Mouse (Mus musculus) adrenal gland, adult 2 months (tissue): Measurements from ENCODE around the gene Panx1. TPM values are rescaled to one million over a fixed set of nuclear protein-coding genes. Genes with fewer than 3 reads are reported as not detected.

Experiments
- DNase-seq: peaks from one replicate; pipeline ENCODE4 v3.0.0; 2021
- long read RNA-seq: library from polyadenylated mRNA; stranded (forward); transcript quantifications from one replicate; pipeline ENCODE4 v2.0.0, GENCODE M21; 2021
- polyA plus RNA-seq: library from polyadenylated mRNA; depleted of rRNA; stranded (reverse); fragments of >200 nt; gene quantifications from 2 replicates; pipeline ENCODE4 v1.2.3, GENCODE M21; 2012; rRNA removed
- total RNA-seq, 2 experiments: library from RNA; stranded (reverse); gene quantifications; 2 replicates each; pipeline ENCODE4 v1.2.3; 2021

The Panx1 gene
- total RNA-seq (10 to 100 TPM in 1 of 2 experiments, 1 to 10 TPM in 1; 7.1 to 10.1 TPM), polyA plus RNA-seq (21.1 and 27.5 TPM in 2 replicates)
- long read RNA-seq, full-length matches to known transcripts, result 4 of 5 reads
- long read RNA-seq, partial matches to known transcripts, result 0 of 5 reads
- long read RNA-seq, other reads (novel, unspliced or antisense), result 1 of 5 reads

DNA sequence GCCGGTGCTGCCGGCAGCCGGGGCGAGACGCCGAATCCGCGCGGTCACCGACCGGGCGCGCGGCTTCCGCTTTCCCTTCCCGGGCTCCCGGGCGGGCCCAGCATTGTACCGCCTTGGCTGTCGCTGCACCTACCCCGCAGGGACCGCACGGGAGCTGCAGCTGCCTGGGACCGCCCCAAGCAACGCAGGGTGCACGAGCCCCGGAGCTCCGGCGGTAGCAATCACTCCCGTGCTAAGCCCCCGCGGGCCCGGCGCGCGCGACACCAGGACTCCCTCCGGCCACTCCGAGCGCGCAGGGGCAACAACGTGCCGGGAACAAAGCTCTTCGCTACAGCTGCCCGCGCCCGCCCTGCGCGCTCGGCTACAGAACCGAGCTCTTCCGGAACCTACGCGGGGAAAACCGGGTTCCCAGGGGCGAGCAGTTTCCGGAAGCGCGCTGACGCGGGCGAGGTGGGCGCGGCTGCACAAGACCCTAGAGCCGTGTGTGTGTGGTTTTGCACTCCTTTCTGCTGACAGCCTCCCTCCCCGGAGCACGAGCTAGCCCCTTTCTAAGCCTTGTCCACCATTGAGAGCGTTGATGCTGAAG lies at the start of gene Panx1:
Gene Panx1, minus strand, starts transcription at position 395 of the 586 bp plus-strand sequence.
- peak; percentile 74 for DNase-seq

DNA sequence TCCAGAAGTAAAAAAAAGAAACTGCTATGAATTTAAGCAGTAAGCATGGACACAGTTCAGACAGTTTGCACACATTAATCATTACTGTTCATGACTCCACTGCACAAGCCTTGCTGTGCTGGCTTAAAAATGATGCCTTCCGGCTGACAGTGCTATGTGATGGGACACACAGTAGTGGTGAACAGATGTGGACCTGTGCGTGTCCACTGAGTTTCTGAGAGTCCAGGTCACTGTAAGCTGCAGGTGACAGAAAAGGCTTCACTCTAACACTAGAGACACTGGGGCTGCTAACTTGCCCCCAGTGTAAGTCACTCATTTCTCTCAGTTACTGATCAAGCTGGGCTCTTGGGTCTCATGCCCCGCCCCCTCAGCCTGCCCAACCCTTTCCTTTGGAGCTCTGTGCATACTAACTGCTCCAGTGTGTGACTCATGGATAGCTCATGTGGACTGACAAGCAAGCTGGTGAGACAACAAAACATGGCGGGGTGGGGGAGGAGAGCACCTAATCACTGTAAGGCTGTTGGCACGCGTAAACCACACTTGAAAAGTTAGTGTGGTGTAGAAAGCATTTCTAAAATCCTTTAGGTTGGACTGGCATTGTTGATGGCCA lies 23.5 kb upstream of the Panx1 start:
- peak; percentile 65 for DNase-seq

DNA sequence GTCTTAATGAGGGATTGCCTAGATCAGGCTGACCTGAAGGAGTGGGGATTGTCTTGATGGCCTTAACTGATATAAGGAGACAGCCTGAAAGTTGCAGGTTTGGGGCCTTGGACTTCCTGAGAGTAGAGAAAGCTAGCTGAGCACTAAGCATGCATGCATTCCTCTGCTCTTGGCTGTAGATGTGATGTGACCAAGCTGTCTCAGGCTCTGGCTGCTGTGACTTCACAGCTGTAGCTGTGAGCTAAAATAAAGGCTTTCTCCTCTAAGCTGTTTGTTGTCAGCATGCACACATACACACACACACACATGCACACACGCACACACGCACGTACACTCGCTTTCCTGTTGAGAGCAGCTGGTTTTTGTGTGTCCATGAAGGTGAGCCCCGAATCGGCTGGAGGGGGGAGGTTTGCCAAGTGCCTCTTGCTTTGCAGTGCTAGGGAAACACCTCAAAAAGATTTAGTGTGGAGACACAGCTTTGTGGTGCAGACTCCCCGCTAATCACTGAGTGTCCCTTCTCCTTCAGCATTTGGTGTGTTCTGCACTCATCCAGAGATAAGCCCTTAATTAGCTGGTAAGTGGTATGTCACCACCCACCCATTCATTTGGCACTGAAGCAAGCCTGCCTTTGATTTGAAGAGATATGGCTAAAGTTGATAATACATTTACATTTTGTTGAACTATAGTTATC lies 22.9 kb upstream of the Panx1 start:
- DNase-seq, result no peak

DNA sequence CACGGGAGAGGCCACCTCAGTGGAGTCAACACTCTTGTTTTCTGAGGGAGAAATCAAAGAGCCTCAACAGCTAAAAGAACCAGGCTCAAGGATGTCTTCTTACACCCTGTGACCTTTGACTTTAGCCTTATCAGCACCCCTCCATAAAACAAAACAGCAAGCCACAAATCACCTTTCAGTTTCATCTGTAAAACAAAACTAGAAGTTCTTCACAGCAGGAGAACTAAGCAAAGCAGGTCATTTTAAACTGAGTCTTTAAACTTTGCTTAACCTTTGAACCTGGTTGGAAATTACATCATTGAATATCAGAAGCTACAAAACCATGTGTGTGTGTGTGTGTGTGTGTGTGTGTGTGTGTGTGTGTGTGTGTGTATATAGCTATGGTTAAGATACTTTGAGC lies 18.9 kb upstream of the Panx1 start:
- no peak for DNase-seq

DNA sequence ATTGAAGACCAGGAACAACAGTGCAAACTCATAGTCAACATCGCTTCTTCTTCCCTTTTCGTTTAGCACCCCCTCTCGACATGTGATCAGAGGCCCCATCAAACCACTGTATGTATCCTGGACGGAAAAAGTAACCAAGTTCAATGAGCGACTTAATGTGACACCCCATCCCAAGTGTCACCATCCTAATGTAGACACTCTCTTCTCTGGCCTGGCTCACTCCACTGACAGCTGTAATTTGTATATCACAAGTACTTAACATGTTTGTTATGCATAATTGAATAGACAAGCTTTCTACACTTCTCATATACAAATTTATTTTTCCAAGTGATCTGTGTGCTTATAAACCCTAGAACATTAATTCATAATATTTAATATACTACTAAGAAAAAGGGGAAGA lies 15.6 kb upstream of the Panx1 start:
- DNase-seq, result no peak

DNA sequence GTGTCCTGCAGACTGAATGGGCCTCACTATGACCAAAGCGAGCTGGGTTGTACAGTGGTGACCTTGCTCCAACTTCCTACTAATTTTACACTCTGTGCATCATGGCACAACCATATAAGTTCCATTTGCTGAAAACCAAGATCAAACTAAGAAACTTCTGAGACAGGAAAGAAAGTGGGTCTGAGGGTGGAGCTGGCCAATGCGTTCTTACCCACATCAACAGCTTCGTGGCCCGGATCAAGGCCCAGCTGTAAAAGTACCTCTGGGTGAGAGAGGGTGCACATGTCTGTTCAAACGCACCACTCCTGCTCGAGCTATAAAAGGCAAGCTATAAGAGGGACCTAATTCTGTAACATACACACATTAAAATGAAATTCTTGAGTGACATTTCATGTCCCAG lies 14.7 kb upstream of the Panx1 start:
- DNase-seq, result no peak

DNA sequence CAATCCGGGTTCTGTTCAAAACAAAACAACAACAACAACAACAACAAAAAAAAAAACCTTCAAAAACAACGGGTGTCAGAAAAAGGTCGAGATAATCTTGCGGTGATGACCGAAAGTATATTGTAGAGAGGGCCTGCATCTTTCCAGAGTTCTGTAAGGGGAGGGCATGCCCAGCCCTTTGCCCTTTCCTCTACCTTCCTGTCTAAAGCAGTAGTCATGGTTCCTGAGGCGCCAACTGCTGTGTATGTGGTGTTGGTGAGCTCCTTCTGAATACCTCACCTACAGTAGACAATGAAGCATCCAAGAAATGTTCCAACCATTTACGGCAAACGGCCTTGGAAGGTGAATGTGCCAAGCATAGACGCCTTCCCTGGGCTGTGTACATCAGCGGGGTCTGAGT lies 462 bp upstream of the Panx1 start:
- no peak for DNase-seq

DNA sequence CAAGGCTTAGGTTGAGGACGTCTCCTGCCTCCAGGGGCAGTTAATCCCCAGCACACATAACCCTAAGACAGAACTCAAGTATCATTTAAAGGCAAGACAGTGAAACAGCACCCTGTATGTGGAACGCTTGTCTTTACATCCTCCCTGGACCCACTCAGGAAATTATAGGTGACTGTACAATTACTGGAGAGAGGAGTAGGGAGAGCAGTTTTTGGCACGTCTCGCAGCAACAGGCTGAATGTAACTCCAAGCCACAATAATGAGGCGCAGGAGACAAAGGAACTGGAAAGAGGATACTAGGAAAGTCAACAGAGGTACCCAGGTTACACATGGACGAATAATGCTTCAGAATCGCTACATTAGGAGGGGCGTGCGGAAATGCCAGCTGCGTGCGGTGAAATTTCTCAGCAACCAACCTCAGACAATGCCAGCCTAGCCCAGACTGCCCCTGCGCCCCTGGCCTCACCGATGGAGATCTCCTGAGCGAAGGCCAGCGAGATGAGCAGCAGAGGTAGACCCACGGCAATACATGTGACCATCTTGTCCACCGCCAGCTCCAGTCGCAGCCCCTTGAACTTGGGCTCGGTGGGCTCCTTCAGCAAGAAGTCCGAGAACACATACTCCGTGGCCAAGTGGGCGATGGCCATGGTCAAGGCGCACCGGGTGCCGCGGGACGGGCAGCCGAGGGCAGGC lies 741 bp downstream of the Panx1 start:
- peak; percentile 7 for DNase-seq

DNA sequence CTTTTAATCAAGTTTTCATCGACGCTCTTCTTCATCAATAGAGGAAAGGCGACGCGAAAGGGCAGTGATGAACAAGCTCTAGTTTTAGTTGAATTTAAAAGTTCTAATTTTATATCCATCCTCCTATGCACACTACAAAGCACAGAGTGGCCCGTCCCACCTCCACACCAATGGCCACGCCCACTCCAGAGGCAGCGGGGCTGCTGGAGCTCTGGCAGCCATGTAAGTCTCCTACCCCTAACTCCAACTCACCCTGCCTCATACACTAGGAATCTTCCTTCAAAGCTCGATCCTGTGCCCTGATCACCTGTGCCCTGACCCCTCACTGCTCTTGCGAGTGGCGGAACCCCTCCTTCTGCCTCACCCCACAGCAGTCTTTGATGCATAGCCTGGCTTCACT lies 3.7 kb downstream of the Panx1 start:
- no peak for DNase-seq

DNA sequence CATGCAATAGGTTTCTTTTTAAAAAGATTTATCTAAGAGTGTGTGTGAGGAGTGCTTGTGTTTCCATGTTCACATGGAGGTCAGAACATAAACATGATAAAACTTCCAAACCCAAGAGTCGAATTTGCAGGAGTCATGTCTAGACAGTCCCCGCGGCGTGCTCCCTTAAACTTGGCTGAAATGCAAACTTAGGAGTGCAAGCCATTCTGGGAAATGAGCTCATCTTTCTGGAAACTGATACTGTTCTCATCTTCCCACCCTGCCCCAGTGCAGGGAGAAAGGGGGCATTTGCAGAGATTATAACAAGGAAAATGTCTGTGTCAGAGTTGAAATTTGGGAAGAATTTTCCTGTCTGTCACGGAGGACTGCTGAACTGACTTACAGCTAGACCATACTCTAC lies 5.4 kb downstream of the Panx1 start:
- no peak for DNase-seq

DNA sequence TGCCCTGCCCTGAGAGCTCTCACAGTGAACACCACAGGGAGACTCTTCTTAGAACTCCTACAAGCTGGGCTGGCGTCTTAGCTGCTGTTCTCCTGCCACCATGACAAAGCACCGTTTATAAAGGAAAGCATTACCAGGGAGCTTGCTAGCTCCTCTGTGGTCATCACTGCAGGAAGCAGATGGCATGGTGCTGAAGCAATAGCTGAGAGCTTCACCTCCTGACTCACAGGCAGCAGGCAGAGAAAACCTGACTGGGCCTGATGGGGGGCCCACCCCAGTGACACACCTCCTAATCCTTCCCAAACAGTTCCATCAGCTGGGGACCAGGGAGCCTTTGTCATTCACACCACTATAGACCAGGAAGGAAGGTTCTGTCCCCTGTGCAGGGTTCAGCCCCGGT lies 7.6 kb downstream of the Panx1 start:
- DNase-seq, result no peak

DNA sequence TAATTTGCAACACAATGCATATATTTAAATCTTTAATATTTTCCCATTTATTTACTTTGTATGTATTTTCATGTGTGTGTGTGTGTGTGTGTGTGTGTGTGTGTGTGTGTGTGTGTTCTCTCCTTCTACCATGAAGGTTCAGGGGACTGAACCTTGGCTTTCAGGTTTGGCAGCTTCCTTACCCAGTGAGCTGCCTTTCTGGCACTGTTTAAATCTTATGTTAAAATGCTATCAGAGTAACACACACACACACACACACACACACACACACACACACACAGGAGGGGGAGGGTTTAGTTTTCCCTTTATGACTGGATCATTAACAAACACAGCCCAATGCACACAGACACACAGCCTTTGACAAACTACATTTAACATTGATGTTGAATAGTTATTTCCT lies 8.0 kb downstream of the Panx1 start:
- no peak for DNase-seq

DNA sequence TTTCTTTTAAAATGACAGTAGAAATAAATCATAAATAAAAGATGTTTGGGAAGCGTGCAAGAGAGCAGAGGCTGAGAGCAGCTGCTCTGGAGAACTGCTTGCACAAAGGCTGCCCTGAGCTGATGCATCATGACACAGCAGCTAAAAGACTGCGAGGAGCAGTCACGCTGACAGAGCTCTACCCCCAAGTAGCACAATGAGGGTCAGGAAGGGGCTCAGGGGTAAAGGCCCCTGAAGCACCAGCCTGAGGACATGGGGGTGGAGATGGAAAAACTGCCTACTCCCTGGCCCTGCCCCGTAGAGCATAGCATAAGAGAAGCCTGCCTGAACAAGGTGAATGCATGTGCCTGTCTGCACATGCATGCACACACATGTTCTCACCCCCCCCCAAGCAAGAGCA lies 8.5 kb downstream of the Panx1 start:
- no peak for DNase-seq

DNA sequence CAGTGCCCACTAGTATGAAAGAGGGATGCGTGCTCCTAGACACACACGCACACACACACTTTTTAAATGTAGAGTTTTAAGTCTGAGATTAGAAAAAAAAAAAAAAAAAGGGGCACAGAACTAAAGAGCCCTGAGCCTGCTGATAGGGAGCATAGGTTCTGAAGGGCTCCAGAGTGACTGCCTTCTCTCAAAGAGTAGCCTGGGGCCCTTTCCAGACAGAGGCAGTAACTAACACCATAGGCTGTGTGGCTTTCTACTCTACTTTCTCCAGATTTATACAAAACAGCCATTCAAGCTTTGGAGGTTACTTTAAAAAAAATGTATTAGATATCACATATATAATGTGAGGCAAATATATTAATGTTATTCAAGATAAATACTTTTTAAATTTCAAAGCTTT lies 8.9 kb downstream of the Panx1 start:
- no peak for DNase-seq

DNA sequence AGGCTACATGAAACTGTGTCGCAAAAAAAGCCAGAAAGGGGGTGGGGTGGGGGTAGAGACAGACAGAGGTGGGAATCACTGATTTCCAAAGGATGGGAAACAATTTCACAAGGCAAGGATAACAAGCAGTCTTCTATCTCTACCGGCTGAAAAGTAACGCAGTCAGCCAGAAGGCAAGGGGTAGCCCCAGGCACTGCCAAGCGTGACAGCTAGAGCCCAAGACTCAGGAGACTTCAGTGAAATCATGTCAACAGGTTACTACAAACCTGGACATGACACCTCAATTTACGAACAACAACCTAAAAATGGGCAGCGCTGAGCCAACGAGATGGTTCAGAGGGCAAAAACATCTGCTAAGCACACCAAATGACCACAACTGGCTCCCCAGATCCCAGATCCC lies 9.3 kb downstream of the Panx1 start:
- no peak for DNase-seq

DNA sequence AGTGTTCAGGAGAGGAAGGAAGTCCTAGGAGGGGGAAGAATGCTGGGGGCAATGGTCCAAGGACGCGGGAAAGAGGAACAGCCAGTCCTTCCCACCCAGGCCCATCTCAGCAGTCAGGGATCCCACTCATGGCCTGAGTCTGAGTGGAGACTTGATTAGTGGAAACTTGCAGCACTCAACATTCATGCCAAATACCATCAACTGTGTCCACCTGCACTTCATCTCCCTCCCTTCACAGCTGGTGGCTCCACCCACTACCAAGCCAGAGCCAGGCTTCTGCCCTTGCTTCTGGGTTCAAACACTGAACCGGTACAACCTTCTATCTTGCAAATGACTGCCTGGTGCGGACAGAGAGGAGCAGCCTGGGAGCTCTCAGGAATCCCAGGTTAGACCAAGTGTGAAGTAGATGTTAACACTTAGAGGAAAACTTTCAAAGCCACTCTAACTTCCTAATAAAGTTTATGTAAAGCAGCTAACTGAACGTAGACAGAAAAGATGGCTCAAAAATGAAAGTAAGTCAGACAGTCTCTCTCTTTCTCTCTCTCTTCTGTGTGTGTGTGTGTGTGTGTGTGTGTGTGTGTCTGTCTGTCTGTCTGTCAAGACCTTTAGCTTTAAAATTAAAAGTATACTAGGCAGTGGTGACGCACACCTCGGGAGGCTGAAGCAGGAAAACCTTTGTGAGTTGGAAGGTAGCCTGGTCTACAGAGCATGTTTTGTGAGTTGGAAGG lies 10.6 kb downstream of the Panx1 start:
- peak; percentile 35 for DNase-seq

DNA sequence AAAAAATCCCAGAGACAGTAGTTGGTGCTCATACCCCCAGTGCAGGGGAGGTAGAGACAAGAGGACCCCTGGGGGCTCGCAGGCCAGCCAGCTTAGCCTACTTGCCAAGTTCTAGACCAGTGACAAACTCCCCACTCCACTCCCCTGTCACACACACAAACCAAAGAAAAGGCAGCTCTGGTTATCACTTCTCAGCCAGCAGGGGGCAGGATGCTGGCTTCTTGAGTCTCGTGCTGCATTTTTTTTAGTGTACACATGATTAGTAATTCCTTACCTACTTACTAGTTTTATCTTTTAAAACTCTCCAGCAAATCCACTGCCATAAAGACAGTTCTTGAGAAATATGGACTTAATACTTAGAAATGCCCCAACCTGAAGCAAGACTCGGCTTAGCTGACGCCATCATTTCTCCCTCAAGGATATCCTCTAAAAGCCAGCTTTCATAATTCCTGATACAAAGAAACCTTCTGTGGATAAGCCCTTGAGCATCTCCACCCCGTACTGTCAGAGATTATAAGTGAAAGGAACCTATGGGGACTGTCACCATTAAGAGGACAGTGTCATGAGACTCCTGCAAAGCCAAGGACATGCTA lies 11.6 kb downstream of the Panx1 start:
- peak; percentile 51 for DNase-seq

DNA sequence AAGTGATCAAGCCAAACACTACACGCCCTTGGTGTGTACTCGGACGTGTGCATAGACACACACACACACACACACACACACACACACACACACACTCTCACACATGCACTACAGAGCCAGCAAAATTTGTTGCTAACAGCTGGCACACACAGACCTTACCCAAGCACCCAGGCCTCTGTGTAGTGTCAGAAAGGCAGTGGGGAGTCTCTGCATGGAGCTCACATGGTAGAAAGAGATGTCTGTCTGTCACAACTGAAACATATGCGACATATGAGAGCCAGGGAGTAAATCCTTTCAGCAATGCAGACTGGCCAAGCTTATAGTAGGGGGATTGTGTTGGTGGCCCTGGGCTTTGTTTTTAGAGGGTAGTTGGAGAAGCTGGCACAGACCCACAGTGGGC lies 12.5 kb downstream of the Panx1 start:
- no peak for DNase-seq

DNA sequence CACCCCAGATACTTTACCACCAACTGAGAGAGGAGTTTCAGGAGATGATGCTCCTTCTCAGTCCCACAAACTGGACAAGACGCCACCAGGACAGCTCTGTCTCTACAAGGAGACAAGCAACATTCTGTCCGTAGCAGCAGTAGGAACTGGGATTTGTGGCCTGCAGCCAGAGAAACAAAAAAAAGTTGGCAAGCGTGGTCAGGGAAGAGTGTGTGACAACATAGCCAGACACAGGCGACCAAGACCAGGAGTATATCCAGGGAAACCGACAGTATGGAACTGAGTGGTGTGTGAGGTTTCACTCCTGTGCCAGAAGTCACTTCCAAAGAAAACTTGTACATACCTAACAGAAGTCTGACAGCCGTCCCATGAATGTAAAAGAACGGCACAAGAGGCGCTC lies 14.5 kb downstream of the Panx1 start:
- DNase-seq, result peak; percentile 40

DNA sequence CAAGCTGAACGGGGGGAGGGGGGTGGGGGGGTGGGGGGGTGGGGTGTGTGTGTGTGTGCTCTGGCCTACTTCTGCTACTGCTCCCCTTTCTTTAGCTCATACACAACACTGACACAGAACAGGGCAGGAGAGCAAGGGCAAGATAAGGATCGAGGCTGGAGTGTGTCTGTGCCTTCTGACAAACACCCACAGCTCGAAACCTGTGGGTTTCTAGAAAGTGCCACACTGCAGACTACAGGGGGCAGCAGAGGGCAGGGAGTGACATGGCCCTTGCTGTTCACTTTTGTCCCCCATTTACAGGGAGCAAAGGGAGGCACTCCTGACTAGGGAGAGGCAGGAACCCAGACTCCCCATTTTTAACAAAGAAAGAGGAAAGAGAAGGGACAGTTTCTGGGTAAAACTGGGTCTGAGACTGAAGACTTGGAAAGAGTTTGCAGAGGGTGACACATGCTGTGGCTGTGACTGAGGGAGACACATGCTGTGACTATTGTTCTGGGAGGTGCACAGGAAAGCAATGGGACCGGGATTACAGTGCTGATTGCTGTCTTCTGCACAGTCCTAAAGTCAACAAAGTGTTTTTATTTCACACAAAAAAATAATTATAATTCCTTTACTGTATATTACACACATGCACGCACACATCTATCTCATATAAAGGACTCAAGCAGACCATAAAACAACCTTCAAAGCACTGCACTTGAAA lies 16.1 kb downstream of the Panx1 start:
- DNase-seq, result peak; percentile 62

DNA sequence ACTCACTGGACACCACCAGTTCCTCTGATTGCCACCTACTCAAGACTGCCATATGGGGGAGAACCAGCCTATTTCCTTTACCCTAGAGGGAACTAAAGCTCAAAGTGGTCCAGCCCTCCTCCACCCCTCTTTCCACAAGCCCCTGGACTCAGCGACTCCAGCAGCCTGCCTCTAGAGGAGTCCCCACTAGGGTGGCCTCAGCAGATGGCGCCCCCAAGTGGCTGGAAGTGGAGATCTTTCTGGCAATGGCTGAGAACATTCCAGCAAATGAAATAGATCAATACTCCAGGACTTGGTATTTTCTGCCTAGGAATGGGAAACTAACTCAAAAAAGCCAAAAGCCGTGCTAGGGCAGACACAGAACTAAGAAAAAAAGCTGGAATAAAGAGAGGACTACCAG lies 17.6 kb downstream of the Panx1 start:
- no peak for DNase-seq
